Mouse (Mus musculus): ENCODE data around the gene Rab3ip.

The Rab3ip gene

GRCm38 (mm10) chr10:116871329-116872015, 79.1 kb downstream of the Rab3ip start:
- no peak for DNase-seq (ENCODE audit: low read depth, low spot score)

- no peak for DNase-seq (ENCODE audit: low read depth, low spot score)
These were observed 79.8 kb downstream of the Rab3ip start for GRCm38 (mm10) chr10:116870819-116871218.

Data from forelimb bud, embryonic 11.5 days (tissue).